Mouse (Mus musculus): ENCODE measurements around the gene Triobp.

Triobp gene

GRCm38 (mm10) chr15:78926021-78926919 lies 21.3 kb upstream of the Triobp start, which contains the start of gene Lgals1:
Gene Lgals1 (plus strand): TSS chr15:78926725.
- peak; percentile 84 for DNase-seq (ENCODE audit: low spot score)

- DNase-seq (ENCODE audit: low spot score) = no peak
These were observed 20.3 kb upstream of the Triobp start for GRCm38 (mm10) chr15:78927021-78927787.

GRCm38 (mm10) chr15:78927788-78928457 lies 19.6 kb upstream of the Triobp start:
- DNase-seq (ENCODE audit: low spot score) = peak; percentile 83

- no peak for DNase-seq (ENCODE audit: low spot score)
These were observed 19.0 kb upstream of the Triobp start for GRCm38 (mm10) chr15:78928539-78928938.

DNA sequence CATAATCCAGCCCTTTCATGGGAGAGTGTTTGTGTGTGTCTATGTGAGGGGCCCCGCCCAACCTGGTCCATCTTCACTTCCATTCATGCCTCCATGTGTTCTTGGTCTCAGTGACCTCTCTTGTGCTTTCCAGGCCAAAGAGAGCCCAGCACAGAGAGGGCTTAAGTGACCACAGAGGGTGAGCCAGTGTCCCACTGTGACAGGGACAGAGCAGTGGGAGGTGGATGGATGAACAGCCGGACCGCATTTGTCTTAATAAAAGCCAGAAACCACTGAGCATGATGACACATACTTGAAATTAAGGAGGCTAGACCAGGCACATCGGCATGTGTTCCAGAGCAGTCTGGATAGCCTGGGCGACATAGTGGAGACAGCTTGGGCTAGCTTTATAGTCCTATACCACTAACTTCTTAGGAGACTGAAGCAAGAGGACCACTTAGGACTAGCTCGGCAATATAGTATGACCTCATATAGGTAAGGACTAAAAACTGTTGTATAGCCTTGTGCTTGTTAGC lies 17.3 kb upstream of the Triobp start:
- no peak for DNase-seq (ENCODE audit: low spot score)

- no peak for DNase-seq (ENCODE audit: low spot score)
These were observed 16.6 kb upstream of the Triobp start for GRCm38 (mm10) chr15:78930801-78931426.

DNA sequence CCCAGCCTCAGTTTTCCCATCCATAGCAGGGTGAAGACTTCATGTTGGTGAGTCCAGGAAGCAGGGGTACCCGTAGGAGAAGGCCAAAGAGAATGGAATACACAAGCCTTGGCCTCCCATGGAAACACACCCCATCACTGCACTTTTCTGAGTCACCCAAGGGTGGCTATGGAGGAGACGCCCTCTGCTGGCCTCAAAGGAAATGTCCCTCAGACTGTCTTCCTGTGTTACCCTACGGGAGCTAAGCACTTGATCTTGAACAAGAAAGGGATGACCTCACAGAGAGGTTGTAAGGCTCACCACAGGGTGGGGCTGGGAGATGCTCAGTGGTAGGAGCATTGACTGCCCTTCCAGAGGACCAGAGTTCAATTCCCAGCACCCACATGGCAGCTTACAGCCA lies 15.9 kb upstream of the Triobp start:
- DNase-seq (ENCODE audit: low spot score) = peak; percentile 72

DNA sequence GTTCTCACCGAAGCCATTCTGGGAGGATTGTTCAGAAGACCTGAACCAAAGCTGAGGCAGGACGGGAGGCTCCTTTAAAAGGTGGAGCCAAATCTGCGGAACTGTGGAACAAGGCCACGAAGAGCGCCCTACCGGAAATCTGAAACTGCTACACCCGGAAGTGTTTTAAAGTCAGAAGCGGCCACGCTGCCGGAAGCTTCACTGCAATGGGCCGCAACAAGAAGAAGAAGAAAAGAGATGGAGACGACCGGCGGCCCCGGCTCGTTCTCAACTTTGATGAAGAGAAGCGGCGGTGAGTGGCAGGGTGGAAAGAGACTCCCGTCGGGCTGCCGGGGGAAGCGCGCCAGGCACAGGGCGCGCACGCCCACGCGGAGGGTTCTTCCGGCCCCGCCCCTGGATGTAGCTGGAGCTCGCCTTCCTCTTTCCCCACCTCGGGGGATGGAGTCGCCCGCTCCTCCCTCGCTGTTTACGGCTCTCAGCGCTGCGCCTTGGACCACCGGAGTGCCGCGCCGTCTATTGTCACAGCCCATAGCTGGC lies 12.7 kb upstream of the Triobp start, which contains the start of gene Nol12:
Nol12 (plus strand) TSS at position 150 of the 537 bp plus-strand sequence.
- peak; percentile 89 for DNase-seq (ENCODE audit: low spot score)

GRCm38 (mm10) chr15:78936403-78936802 lies 11.1 kb upstream of the Triobp start:
- no peak for DNase-seq (ENCODE audit: low spot score)

DNA sequence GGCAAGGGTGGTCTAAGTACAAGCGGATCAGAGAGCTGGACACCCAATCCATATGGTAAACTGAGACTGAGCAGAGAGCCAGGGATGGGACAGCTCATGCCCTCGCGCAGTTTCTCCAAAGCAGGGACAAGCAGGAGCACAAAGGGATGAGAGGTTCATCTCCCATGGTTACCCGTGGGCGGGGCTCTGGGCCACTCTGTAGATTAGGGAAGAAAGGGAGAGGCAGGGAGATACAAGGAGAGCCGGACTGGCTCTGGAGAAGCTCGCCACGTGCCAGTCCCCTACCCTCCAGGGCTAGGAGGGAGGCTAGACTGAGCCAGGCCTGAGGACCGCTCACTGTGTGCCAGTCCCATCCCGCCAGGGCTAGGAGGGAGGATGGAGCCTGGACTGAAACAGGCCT lies 10.2 kb upstream of the Triobp start:
- no peak for DNase-seq (ENCODE audit: low spot score)

- DNase-seq (ENCODE audit: low spot score) = no peak
These were observed 9.6 kb upstream of the Triobp start for GRCm38 (mm10) chr15:78937963-78938362.

GRCm38 (mm10) chr15:78940325-78940724 lies 7.2 kb upstream of the Triobp start:
- no peak for DNase-seq (ENCODE audit: low spot score)

- DNase-seq (ENCODE audit: low spot score) = peak; percentile 83
These were observed 4.9 kb upstream of the Triobp start for GRCm38 (mm10) chr15:78942663-78943062.

GRCm38 (mm10) chr15:78946232-78946631 lies 1.3 kb upstream of the Triobp start:
- DNase-seq (ENCODE audit: low spot score) = no peak

DNA sequence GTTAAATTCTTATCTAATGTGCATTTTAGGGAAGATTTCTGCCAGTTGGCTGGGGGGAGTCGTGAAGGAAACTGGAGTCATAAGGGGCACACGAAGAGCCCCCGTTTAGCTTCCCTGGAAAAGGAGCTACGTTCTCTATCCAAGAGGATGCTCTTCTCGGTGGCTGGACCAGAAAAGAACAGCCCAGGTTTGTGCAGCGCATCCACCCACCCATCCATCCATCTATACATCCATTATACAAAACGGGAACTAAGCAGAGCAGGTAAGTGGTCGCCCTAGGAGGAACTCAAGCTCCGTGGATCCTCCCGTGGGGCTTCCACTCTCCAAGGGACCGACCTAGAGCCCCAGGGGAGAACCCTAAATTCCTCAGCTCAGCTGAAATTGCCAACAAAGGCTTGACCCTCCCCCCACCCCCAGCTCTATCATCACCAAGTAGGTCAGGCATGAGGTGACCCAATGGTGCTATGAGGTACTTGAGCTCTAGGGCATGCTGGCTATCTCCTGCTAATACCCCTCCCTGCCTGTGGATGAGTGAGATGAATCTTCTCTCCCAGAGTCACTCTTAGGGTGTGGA lies 715 bp downstream of the Triobp start:
- no peak for DNase-seq (ENCODE audit: low spot score)

GRCm38 (mm10) chr15:78948883-78949282 lies 1.4 kb downstream of the Triobp start:
- no peak for DNase-seq (ENCODE audit: low spot score)

- DNase-seq (ENCODE audit: low spot score) = no peak
These were observed 8.1 kb downstream of the Triobp start for GRCm38 (mm10) chr15:78955663-78956062.

- DNase-seq (ENCODE audit: low spot score) = peak; percentile 40
These were observed 8.8 kb downstream of the Triobp start for GRCm38 (mm10) chr15:78956351-78956750.

DNA sequence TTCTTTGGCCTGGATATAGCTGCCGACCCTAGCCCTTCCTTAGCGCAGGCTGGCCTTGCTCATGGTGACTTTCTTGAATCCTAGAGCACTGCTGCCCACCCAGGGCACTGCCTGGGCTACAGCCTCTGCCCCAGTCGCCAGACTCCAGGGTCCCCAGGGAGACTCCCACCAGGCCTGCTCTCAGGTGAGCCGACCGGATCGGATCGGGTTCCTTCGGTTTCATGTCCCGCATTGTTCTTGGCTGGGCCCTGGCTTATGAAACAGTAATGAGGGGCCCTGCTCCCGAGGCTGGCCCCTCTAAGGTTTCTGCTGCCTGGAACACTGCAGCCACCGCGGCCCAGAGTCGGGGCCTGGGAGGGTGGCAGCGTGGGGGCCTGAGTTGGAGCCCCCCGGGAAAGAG lies 9.5 kb downstream of the Triobp start:
- DNase-seq (ENCODE audit: low spot score) = no peak

DNA sequence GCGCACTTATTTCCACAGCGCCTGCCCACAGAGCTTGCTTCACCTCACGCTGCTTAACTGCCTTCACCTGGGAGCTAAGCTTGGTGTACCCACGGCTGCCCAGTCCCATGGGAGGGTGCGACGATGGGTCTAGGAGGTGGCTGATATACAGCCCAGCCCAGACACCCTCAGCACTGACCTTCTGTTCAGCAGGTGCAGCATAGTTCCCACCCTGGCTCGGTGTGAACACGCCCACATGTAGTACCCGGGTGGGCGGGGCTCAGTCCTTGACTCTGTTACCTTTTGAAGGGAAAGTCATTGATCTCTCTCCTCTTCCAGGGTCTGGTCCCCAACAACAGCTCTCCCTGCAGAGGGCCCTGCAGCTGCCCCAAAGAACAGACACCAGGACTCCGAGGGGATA lies 12.0 kb downstream of the Triobp start:
- DNase-seq (ENCODE audit: low spot score) = no peak

DNA sequence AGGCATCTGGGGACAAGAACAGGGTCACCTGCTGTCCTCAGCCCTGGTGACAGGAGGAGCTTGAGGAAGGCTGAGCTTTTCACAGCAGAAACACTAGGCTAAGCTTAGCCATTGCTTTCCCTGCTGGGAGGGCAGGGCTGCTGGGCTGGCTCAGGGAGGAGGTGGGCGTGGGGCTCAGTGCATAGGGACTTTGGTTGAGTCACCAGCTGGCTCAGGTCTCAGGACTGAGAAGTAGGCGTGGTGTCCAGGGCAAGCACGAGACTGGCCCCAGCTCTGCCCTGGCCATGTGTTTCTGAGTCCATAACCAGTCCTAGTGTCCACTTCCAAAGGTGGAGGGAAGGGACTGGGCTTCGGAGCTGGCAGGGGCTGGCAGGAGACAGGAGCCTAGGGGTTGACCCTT lies 12.6 kb downstream of the Triobp start:
- DNase-seq (ENCODE audit: low spot score) = peak; percentile 45
